Mouse (Mus musculus) neural tube, embryonic 12.5 days (tissue): ENCODE results near the gene Smco1. TPM values are rescaled to one million over a fixed set of nuclear protein-coding genes. Genes with fewer than 3 reads are reported as not detected.
A peak's percentile ranks its signal among the peaks of the same experiment; 100 is the strongest.

Experiments used
- ATAC-seq: fragments of 200-750 bp; cut with Nextera tagmentation; 2 replicates; pipeline ENCODE4 v1.8.0; 2017; ENCODE audit warnings: low read depth, mild to moderate bottlenecking, moderate TSS enrichment, moderate library complexity; ENCODE audit not compliant: low FRiP score
- H3K27ac ChIP-seq: fragments of 300-500 bp; sonication (generic); 2 replicates; pipeline ENCODE4 v1.5.1; 2016
- H3K27me3 ChIP-seq: fragments of 300-500 bp; sonication (generic); replicated peaks from 2 replicates; pipeline ENCODE4 v1.6.1; 2016; ENCODE audit warnings: mild to moderate bottlenecking
- H3K36me3 ChIP-seq: fragments of 300-500 bp; sonication (generic); 2 replicates; pipeline ENCODE4 v1.6.1; 2016; ENCODE audit warnings: mild to moderate bottlenecking
- H3K4me1 ChIP-seq: fragments of 300-500 bp; sonication (generic); 2 replicates; pipeline ENCODE4 v1.6.1; 2016
- H3K4me2 ChIP-seq: fragments of 300-500 bp; sonication (generic); replicated peaks from 2 replicates; pipeline ENCODE4 v1.6.1; 2016; ENCODE audit warnings: mild to moderate bottlenecking
- H3K4me3 ChIP-seq: fragments of 300-500 bp; sonication (generic); 2 replicates; pipeline ENCODE4 v1.5.1; 2016
- H3K9ac ChIP-seq: fragments of 300-500 bp; sonication (generic); 2 replicates; pipeline ENCODE4 v1.6.1; 2016; ENCODE audit warnings: mild to moderate bottlenecking
- H3K9me3 ChIP-seq: fragments of 300-500 bp; sonication (generic); 2 replicates; pipeline ENCODE4 v1.6.1; 2016; ENCODE audit warnings: mild to moderate bottlenecking
- WGBS: fragments of 180-500 bp; shearing (Covaris S2); methylation state at CpG from one replicate; pipeline ENCODE4 v1.1.7; 2016; 5-methylcytosine and 5-hydroxymethylcytosine counted together
- microRNA counts: library from miRNA; unstranded; fragments of <30 nt; microRNA quantifications from one replicate; lab custom pipeline; 2017
- microRNA-seq: library from miRNA; unstranded; fragments of <30 nt; microRNA quantifications from one replicate; pipeline ENCODE4, GENCODE M21; 2017
- polyA plus RNA-seq: library from polyadenylated mRNA; unstranded; fragments of >200 nt; fragmentation: Nextera tagmentation; extraction: Ambion mirVana; gene quantifications from 2 replicates; pipeline ENCODE4 v1.2.1, GENCODE M21; 2016

The Smco1 gene
- polyA plus RNA-seq, 1 experiment from 2014 or later: not detected

DNA sequence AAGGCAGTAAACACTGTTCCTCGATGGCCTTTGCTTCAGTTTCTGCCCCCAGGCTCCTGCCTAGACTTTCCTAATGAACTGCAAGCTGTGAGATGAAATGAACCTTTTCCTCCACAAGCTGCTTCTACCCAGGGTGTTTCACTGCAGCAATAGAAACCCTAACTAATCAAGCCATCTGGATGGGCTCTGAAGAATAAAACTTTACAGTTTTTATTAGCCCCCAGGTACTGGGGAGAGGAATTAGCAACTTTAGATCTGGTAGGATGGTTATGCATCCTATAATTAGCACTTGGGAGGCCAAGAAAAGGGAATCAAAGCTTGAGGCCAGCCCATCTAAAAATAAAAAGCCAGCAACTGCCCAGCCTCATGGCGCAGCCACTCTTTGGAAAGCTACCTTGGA is 45.3 kb downstream of the Smco1 start:
- no peak for ATAC-seq
- 38% methylated on average over 2 of the region's 2 CpGs for WGBS

GRCm38 (mm10) chr16:32323953-32324352 is 52.7 kb downstream of the Smco1 start:
- no peaks in the 10 kb centered on the region for H3K36me3 ChIP-seq
- no peaks in the 10 kb centered on the region for H3K27me3 ChIP-seq
- WGBS: 39% methylated on average over 7 of the region's 7 CpGs
- no peak overlapping the region for H3K4me2 ChIP-seq
- no peaks in the 10 kb centered on the region for H3K9me3 ChIP-seq
- H3K27ac ChIP-seq: no peak overlapping the region
- no peak for ATAC-seq
- no peak overlapping the region for H3K9ac ChIP-seq
- H3K4me3 ChIP-seq: no peak overlapping the region
- no peaks in the 10 kb centered on the region for H3K4me1 ChIP-seq

More for the DNA sequence above, 45.3 kb downstream of the Smco1 start:
- no peaks in the 10 kb centered on the region; the same call in 1 of the 2 replicates for H3K4me1 ChIP-seq
- H3K4me2 ChIP-seq: no peak overlapping the region
- H3K4me3 ChIP-seq: no peak overlapping the region
- H3K36me3 ChIP-seq: no peaks in the 10 kb centered on the region
- H3K9ac ChIP-seq: no peak overlapping the region
- H3K9me3 ChIP-seq: no peaks in the 10 kb centered on the region
- no peaks in the 10 kb centered on the region for H3K27me3 ChIP-seq
- H3K27ac ChIP-seq: no peak overlapping the region

MicroRNAs encoded within 50 kb of the gene (microRNA counts, 519-probe panel; counts per million panel counts)
- 342 counts per million, percentile 67 among the panel's probes with 10 or more counts for microRNA mmu-miR-1946a (lab: Ali Mortazavi, UCI)

Small RNA genes lying within 50 kb of the gene (microRNA-seq; reads per million reads assigned to microRNA genes)
- not detected for gene Mir1946a

Other genes with a start within 250 kb of the Smco1 start
- 43.3 and 45.4 TPM in 2 replicates for gene Pak2, start 192.1 kb upstream of the Smco1 start, polyA plus RNA-seq
- gene Pigx, start 171.7 kb upstream of the Smco1 start, polyA plus RNA-seq: 121 and 136 TPM in 2 replicates
- 43.5 and 45.7 TPM in 2 replicates for gene Cep19, start 171.7 kb upstream of the Smco1 start, polyA plus RNA-seq
- 6.7 and 9.0 TPM in 2 replicates for gene Nrros, start 105.9 kb upstream of the Smco1 start, polyA plus RNA-seq
- not detected in 2 replicates for gene Bex6, start 91.6 kb upstream of the Smco1 start, polyA plus RNA-seq
- 28.1 and 31.0 TPM in 2 replicates for gene Fbxo45, start 24.3 kb upstream of the Smco1 start, polyA plus RNA-seq
- 16.2 and 16.3 TPM in 2 replicates for gene Wdr53, start 24.2 kb upstream of the Smco1 start, polyA plus RNA-seq
- gene Rnf168, start 6.0 kb downstream of the Smco1 start, polyA plus RNA-seq: 27.2 and 31.9 TPM in 2 replicates
- 29.3 and 32.5 TPM in 2 replicates for gene Ubxn7, start 60.8 kb downstream of the Smco1 start, polyA plus RNA-seq
- gene Tm4sf19, start 129.0 kb downstream of the Smco1 start, polyA plus RNA-seq: not detected in 2 replicates
- 29.5 and 29.9 TPM in 2 replicates for gene Tctex1d2, start 148.2 kb downstream of the Smco1 start, polyA plus RNA-seq
- gene Pcyt1a, start 159.5 kb downstream of the Smco1 start, polyA plus RNA-seq: 41.1 and 42.2 TPM in 2 replicates
- gene Slc51a, start 216.4 kb downstream of the Smco1 start, polyA plus RNA-seq: 0.22 and 0.27 TPM in 2 replicates
- gene Zdhhc19, start 224.8 kb downstream of the Smco1 start, polyA plus RNA-seq: not detected in 2 replicates